Mouse (Mus musculus): ENCODE measurements around the gene Esrrg. TPM values are rescaled to one million over a fixed set of nuclear protein-coding genes. Genes with fewer than 3 reads are reported as not detected.
A peak's percentile ranks its signal among the peaks of the same experiment; 100 is the strongest.

The Esrrg gene
- polyA plus RNA-seq, 1 experiment from 2014 or later: 2.2 TPM

DNA sequence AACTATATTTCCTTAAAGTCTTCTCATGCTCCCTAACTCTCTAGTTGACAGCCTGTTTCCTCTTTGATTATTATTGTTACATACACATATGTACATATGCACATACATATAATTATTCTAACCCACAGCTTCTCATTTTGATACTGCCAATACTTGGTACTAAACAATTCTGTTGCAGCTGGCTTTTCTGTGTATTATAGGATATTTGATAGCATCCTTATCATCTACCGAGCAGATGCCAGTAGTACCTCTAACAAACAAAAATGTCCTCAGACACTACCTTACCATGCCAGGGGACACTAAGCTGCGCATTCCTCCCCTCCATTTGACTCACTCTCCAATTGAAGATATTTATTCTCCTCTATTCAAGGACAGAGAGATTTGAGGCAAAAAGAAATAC lies 543.4 kb downstream of the Esrrg start:
- DNase-seq (ENCODE audit: low spot score) (no peak), ATAC-seq (replicated peaks; ENCODE audit: insufficient number of reproducible peaks, low FRiP score, low TSS enrichment, low read depth) (no peak)
- Histone ChIP-seq H3K9ac (replicated peaks; ENCODE audit: low read length) (no peak overlapping the region), H3K27ac (replicated peaks; ENCODE audit: low read depth, low read length) (no peak overlapping the region), H3K4me2 (ENCODE audit: low read depth, low read length) (no peak overlapping the region), H3K36me3 (replicated peaks; ENCODE audit: control insufficient read depth, insufficient read depth, low read depth, low read length) (no peaks in the 10 kb centered on the region), H3K4me1 (ENCODE audit: control insufficient read depth, insufficient read depth, low read length) (no peaks in the 10 kb centered on the region), H3K4me3 (ENCODE audit: low read depth, low read length) (no peak overlapping the region), H3K9me3 (replicated peaks; ENCODE audit: control insufficient read depth, low read length) (no peaks in the 10 kb centered on the region), H3K27me3 (ENCODE audit: control insufficient read depth, insufficient read depth, low read length) (no peaks in the 10 kb centered on the region)
- 97% methylated on average over 2 of the region's 2 CpGs for WGBS

DNA sequence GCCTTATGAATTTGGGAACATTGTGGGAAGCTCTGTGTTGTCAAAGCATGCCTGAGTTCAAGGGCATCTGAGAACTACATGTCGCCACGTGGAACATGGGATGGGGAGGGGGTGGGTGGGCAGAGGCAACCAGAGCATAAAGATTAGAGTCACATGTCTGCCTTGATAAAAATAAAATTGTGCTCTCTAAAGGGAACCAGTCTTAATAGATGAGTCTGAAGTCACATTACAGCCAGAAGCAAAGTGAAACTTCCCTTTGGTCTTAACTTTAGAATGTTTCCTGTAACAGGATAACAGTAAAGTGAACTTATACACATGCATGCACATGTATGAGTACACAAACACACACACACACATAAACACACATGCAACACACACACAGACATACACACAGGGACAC lies 545.1 kb downstream of the Esrrg start:
- Histone ChIP-seq H3K4me1 (ENCODE audit: control insufficient read depth, insufficient read depth, low read length) (no peaks in the 10 kb centered on the region), H3K9me3 (replicated peaks; ENCODE audit: control insufficient read depth, low read length) (no peaks in the 10 kb centered on the region), H3K4me2 (ENCODE audit: low read depth, low read length) (no peak overlapping the region), H3K27ac (replicated peaks; ENCODE audit: low read depth, low read length) (no peak overlapping the region), H3K9ac (replicated peaks; ENCODE audit: low read length) (no peak overlapping the region), H3K27me3 (ENCODE audit: control insufficient read depth, insufficient read depth, low read length) (no peaks in the 10 kb centered on the region), H3K4me3 (ENCODE audit: low read depth, low read length) (no peak overlapping the region), H3K36me3 (replicated peaks; ENCODE audit: control insufficient read depth, insufficient read depth, low read depth, low read length) (no peaks in the 10 kb centered on the region)
- DNase-seq (ENCODE audit: low spot score) (no peak), ATAC-seq (replicated peaks; ENCODE audit: insufficient number of reproducible peaks, low FRiP score, low TSS enrichment, low read depth) (no peak)
- 77% methylated on average over 2 of the region's 2 CpGs for WGBS

DNA sequence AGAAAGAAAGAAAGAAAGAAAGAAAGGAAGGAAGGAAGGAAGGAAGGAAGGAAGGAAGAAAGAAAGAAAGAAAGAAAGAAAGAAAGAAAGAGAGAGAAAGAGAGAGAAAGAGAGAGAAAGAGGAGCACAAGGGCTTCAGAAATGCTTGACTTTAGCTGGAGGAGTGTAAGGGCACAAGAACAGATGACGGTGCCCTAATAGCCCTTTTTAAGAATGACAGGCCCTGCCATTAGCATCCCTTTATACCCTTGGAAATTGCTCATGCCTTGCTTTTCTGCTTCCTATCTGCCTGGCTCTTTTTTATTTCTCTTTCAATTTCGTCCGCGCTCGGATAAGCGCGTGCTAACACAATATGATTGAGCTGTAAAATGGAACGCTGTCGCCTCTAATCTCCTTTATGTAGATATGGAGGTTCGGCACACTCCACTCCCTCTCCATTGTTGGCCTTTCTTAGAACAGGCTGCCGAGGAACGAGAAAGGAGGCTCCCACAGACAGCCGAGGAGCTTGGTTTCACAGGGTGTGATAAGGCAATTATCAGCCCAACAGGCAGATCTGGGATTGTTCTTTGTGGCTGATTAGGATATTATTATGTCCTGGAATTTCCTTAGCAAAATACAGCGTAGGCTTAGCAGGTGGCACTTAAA lies 546.0 kb downstream of the Esrrg start:
- Histone ChIP-seq H3K27ac (replicated peaks; ENCODE audit: low read depth, low read length) (no peak overlapping the region), H3K4me2 (ENCODE audit: low read depth, low read length) (no peak overlapping the region), H3K9ac (replicated peaks; ENCODE audit: low read length) (no peak overlapping the region), H3K27me3 (ENCODE audit: control insufficient read depth, insufficient read depth, low read length) (no peaks in the 10 kb centered on the region), H3K4me1 (ENCODE audit: control insufficient read depth, insufficient read depth, low read length) (no peaks in the 10 kb centered on the region), H3K36me3 (replicated peaks; ENCODE audit: control insufficient read depth, insufficient read depth, low read depth, low read length) (no peaks in the 10 kb centered on the region), H3K9me3 (replicated peaks; ENCODE audit: control insufficient read depth, low read length) (no peaks in the 10 kb centered on the region), H3K4me3 (ENCODE audit: low read depth, low read length) (no peak overlapping the region)
- 60% methylated on average over 14 of the region's 14 CpGs for WGBS
- DNase-seq (ENCODE audit: low spot score): peak; percentile 1
- ATAC-seq (replicated peaks; ENCODE audit: insufficient number of reproducible peaks, low FRiP score, low TSS enrichment, low read depth): no peak

GRCm38 (mm10) chr1:188155135-188155779 lies 546.7 kb downstream of the Esrrg start:
- WGBS: 77% methylated on average over 22 of the region's 22 CpGs

DNA sequence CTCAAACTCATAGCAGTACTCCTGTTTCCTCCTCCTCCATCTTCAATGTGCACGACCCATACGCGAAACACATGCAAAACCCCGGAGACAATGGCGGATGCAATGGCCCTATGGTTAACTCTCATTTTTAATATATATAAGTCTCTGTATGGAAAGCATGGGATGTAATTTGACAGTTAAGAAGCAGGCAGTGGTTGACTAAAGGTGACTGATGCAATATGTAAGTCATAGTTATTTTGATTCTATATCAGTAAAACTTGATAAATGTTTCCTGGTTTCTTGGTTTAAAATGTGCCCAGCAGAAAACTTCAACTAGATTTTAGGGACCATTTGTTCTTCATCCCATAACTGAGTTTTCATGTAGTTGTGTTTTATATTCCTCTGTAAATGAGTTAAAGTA lies 547.9 kb downstream of the Esrrg start:
- Histone ChIP-seq H3K4me2 (ENCODE audit: low read depth, low read length) (no peak overlapping the region), H3K27me3 (ENCODE audit: control insufficient read depth, insufficient read depth, low read length) (no peaks in the 10 kb centered on the region), H3K9ac (replicated peaks; ENCODE audit: low read length) (no peak overlapping the region), H3K27ac (replicated peaks; ENCODE audit: low read depth, low read length) (no peak overlapping the region), H3K9me3 (replicated peaks; ENCODE audit: control insufficient read depth, low read length) (no peaks in the 10 kb centered on the region), H3K36me3 (replicated peaks; ENCODE audit: control insufficient read depth, insufficient read depth, low read depth, low read length) (no peaks in the 10 kb centered on the region), H3K4me3 (ENCODE audit: low read depth, low read length) (no peak overlapping the region), H3K4me1 (ENCODE audit: control insufficient read depth, insufficient read depth, low read length) (no peaks in the 10 kb centered on the region)
- no peak for ATAC-seq (replicated peaks; ENCODE audit: insufficient number of reproducible peaks, low FRiP score, low TSS enrichment, low read depth)
- WGBS: 98% methylated on average over 5 of the region's 5 CpGs
- no peak for DNase-seq (ENCODE audit: low spot score)

More at GRCm38 (mm10) chr1:188155135-188155779, 546.7 kb downstream of the Esrrg start:
- no peaks in the 10 kb centered on the region for H3K36me3 ChIP-seq (replicated peaks; ENCODE audit: control insufficient read depth, insufficient read depth, low read depth, low read length)
- no peak overlapping the region for H3K4me2 ChIP-seq (ENCODE audit: low read depth, low read length)
- ATAC-seq (replicated peaks; ENCODE audit: insufficient number of reproducible peaks, low FRiP score, low TSS enrichment, low read depth) (no peak), DNase-seq (ENCODE audit: low spot score) (no peak)
- H3K27ac ChIP-seq (replicated peaks; ENCODE audit: low read depth, low read length): no peak overlapping the region
- H3K4me3 ChIP-seq (ENCODE audit: low read depth, low read length): no peak overlapping the region
- H3K9ac ChIP-seq (replicated peaks; ENCODE audit: low read length): no peak overlapping the region
- no peaks in the 10 kb centered on the region for H3K9me3 ChIP-seq (replicated peaks; ENCODE audit: control insufficient read depth, low read length)
- H3K4me1 ChIP-seq (ENCODE audit: control insufficient read depth, insufficient read depth, low read length): no peaks in the 10 kb centered on the region
- H3K27me3 ChIP-seq (ENCODE audit: control insufficient read depth, insufficient read depth, low read length): no peaks in the 10 kb centered on the region

DNA sequence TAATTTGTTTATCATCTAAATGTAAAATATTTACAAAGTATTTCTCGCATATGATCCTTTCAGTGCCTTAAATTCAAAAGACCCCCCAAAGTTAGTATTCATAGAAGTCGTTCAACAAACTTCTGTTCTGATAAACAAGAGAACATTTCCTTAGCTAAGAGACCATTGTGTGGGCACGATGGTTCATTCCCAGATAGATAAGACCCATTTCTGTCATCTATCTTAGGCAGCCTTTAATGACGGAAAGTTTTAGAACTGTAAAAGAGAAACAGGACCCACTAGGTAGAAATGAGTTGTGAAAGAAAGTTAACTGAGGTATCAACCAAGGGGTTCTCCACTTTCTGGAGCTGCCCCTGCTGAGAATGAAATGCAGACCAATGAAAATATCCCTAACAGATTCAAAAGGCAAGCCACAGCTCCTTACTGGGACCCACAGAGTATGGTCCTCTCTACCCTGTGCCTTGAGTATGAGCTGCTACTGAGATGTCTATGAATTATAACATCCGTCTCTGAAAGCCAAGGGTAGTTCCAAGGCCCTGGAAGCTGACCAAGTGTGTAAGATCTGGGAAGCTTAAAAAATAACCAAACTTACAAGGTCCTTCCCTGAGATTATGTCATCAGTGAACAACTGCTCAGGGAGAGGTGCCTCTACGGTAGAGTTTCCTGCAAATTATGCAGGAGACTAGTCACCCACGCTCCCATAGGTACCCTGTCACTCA lies 548.8 kb downstream of the Esrrg start:
- no peak overlapping the region for H3K9ac ChIP-seq (replicated peaks; ENCODE audit: low read length)
- H3K4me3 ChIP-seq (ENCODE audit: low read depth, low read length): no peak overlapping the region
- H3K27me3 ChIP-seq (ENCODE audit: control insufficient read depth, insufficient read depth, low read length): no peaks in the 10 kb centered on the region
- H3K4me2 ChIP-seq (ENCODE audit: low read depth, low read length): no peak overlapping the region
- no peak overlapping the region for H3K27ac ChIP-seq (replicated peaks; ENCODE audit: low read depth, low read length)
- H3K9me3 ChIP-seq (replicated peaks; ENCODE audit: control insufficient read depth, low read length): no peaks in the 10 kb centered on the region
- H3K36me3 ChIP-seq (replicated peaks; ENCODE audit: control insufficient read depth, insufficient read depth, low read depth, low read length): no peaks in the 10 kb centered on the region
- WGBS: 87% methylated on average over 7 of the region's 7 CpGs
- no peak for ATAC-seq (replicated peaks; ENCODE audit: insufficient number of reproducible peaks, low FRiP score, low TSS enrichment, low read depth)
- no peaks in the 10 kb centered on the region for H3K4me1 ChIP-seq (ENCODE audit: control insufficient read depth, insufficient read depth, low read length)
- no peak for DNase-seq (ENCODE audit: low spot score)

DNA sequence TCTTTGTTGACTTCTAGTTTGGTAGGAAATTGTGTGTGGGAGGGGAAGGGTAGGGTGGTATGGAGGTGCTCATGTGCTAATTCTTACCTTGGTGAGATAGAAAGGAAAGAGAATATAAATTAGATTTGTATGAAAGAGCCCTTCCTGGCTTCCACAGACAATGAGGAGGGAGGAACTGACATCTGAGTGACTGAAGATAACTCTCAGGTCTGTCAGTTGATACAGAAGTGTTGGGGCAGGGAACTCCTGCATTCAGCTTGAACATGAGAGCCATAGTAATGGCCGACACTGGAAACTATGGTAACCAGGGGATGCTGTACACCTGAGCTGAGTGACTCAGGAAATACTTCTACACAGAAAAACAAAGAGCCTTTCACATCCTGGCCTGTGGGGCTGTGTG lies 550.1 kb downstream of the Esrrg start:
- 96% methylated on average over 1 of the region's 1 CpGs for WGBS
- no peak overlapping the region for H3K9ac ChIP-seq (replicated peaks; ENCODE audit: low read length)
- no peak for ATAC-seq (replicated peaks; ENCODE audit: insufficient number of reproducible peaks, low FRiP score, low TSS enrichment, low read depth)
- no peaks in the 10 kb centered on the region for H3K4me1 ChIP-seq (ENCODE audit: control insufficient read depth, insufficient read depth, low read length)
- no peaks in the 10 kb centered on the region for H3K27me3 ChIP-seq (ENCODE audit: control insufficient read depth, insufficient read depth, low read length)
- H3K4me3 ChIP-seq (ENCODE audit: low read depth, low read length): no peak overlapping the region
- DNase-seq (ENCODE audit: low spot score): no peak
- H3K9me3 ChIP-seq (replicated peaks; ENCODE audit: control insufficient read depth, low read length): no peaks in the 10 kb centered on the region
- H3K27ac ChIP-seq (replicated peaks; ENCODE audit: low read depth, low read length): no peak overlapping the region
- H3K36me3 ChIP-seq (replicated peaks; ENCODE audit: control insufficient read depth, insufficient read depth, low read depth, low read length): no peaks in the 10 kb centered on the region
- H3K4me2 ChIP-seq (ENCODE audit: low read depth, low read length): no peak overlapping the region

DNA sequence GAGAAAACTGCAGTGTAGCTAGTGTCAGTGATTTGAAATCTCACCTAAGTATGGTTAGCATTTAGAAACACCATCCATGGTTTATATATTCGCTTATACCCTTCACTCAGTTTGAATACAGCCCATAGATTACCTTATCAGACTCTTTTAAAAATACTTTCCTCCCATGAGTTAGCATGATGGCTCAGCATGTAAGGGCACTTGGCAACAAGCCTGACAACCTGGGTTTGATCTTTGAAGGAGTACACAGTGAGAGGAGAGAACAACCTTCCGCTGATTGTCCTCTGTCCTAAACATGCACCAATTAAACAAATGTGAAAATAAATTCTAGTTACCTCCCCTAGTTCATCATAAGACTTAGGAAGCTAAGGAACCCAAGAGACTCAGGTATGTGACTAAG lies 550.5 kb downstream of the Esrrg start:
- no peak for ATAC-seq (replicated peaks; ENCODE audit: insufficient number of reproducible peaks, low FRiP score, low TSS enrichment, low read depth)
- Histone ChIP-seq H3K9me3 (replicated peaks; ENCODE audit: control insufficient read depth, low read length) (no peaks in the 10 kb centered on the region), H3K27ac (replicated peaks; ENCODE audit: low read depth, low read length) (no peak overlapping the region), H3K9ac (replicated peaks; ENCODE audit: low read length) (no peak overlapping the region), H3K4me3 (ENCODE audit: low read depth, low read length) (no peak overlapping the region), H3K27me3 (ENCODE audit: control insufficient read depth, insufficient read depth, low read length) (no peaks in the 10 kb centered on the region), H3K4me1 (ENCODE audit: control insufficient read depth, insufficient read depth, low read length) (no peaks in the 10 kb centered on the region), H3K4me2 (ENCODE audit: low read depth, low read length) (no peak overlapping the region), H3K36me3 (replicated peaks; ENCODE audit: control insufficient read depth, insufficient read depth, low read depth, low read length) (no peaks in the 10 kb centered on the region)
- no peak for DNase-seq (ENCODE audit: low spot score)
- 80% methylated on average over 2 of the region's 2 CpGs for WGBS
